Mouse (Mus musculus) WW6 (cell line): ENCODE data around the gene Gm11992.
A peak's percentile ranks its signal among the peaks of the same experiment; 100 is the strongest.

Source experiments
- DNase-seq: peaks from one replicate; pipeline ENCODE4 v3.0.0-alpha.2; 2013; ENCODE audit warnings: low read depth, low spot score

Gm11992 gene

DNA sequence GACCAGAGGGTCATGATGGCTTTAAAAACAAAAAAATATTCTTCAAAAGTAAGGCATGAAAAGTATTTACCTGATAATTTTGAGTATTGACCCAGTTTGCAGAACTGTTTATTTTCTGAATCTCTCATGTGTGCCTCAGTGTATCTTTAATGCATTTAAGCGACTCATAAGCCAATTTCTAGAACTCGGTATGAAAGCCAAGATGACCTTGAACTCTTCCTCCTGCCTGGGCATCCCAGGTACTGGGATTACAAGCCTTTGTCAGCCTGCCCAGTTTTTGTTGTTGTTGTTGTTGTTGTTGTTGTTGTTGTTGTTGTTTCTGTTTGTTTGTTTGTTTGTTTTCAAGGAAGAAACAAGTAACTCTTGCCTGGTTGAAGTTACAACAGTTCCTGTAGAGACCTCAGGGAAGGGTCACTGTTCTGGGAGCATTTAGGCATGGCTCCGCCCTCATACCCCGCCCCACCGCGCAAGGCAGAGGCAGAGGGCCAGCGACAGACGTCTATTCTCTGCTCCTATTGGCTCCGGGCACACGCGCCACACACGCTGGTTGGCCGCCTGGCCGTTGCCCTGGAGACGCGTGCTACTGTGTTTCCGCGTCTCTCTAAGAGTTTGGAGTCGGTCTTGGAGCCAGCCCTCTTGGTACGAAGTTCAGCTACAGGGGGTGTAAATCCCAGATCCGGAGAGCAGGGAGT is at the start of gene Gm11992:
Gm11992 (plus strand) TSS at position 584 of the 692 bp plus-strand sequence.
- peak; percentile 90 for DNase-seq

DNA sequence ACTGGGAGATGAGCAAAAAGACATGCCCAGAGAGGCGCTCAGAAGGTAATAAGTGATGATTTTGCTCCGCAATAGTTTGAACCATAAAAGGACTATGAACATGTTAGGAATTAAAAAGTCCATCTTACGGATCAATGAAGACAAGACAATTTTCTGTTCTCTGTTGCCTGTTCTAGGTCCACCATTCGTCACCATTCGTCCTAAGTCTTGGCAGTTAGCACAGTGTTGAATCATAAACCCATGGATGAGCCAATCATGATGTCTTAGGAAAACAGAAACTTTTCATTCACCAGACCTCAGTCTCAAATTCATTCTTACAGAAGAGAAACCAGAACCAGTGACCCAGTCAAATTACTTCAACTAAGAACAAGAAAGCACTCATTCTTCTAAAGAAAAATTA is 39.6 kb upstream of the Gm11992 start:
- DNase-seq = no peak

DNA sequence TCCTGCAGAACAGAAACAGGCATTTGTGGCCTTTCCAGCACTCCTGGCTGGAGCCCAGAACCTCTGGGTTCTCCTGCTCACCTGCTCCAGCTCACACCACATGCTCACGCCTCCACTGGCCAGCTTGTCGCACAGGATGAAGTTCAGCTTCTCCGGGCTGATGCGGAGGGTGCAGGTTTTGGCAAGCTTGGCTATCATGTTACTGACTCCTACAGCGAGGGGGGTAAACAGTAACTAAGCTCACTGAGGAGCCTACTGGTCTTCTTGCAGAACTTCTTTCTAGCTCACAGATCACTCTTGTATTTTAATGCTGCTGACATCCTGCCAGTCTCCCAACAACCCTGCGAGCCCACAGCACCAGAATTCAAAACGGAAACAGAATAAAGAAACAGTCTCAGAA is 38.0 kb upstream of the Gm11992 start:
- DNase-seq = peak; percentile 22

DNA sequence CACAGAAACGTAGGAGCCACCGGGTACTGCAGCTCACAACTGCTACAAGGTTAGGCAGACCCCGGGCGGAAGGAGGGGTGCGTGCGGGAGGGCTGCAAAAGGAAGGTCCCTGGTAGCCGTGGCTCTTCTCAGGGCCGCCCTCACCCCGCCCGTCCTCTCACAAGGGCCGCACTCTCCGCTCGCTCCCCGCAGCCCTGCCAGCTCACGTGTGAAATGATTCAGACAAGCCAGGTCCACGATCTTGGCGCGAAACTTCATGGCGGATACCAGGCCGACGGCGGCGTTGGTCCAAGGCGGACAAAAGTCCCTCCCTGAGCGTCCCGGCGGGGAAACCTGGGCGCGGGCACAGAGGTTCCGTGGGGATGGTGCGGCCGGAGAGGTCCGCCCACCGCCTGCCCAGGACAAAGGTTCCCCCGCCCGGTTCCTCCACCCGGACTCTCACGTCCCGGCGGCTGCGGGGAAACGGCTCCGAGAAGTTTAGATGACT is 37.5 kb upstream of the Gm11992 start, which contains the start of gene Hus1:
Hus1 (minus strand) TSS at position 339 of the 487 bp plus-strand sequence.
- DNase-seq = peak; percentile 76

DNA sequence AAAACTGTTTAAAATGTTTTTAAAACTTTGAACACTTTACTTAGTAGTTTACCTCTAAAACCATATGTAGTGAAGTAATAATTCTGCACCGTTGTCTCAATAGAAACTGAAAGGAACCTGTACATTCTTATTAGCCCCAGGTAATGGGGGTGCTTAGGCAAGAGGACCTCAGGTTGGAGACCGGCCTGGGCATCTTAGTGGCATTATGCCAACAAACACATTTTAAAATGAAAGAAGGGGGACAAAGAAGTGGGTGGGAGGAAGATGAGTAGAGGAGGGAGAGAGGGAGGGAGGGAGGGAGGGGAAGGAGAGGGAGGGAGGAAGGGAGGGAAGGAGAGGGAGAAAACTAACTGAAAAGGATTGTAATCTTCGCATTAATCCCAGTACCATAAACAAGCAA is 37.0 kb upstream of the Gm11992 start:
- DNase-seq = no peak

DNA sequence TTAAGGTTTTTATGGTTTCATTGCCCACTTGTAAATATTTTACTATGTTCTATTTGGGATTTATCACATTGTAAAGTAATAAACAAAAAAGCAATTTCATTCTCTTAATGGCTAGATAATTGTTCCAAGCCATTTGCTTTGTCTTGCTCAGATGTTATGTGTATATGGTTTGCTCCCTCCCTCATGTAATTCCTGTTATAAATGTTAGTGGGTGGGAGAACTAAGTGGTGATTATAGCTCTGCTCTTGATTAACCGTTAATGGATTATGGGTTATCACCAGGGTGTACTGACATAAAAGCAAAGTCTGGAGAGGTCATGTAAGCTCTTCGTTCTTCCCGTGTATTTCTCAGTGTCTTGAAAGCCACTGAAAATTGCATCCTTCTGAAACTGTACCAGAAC is 33.7 kb upstream of the Gm11992 start:
- DNase-seq = no peak

DNA sequence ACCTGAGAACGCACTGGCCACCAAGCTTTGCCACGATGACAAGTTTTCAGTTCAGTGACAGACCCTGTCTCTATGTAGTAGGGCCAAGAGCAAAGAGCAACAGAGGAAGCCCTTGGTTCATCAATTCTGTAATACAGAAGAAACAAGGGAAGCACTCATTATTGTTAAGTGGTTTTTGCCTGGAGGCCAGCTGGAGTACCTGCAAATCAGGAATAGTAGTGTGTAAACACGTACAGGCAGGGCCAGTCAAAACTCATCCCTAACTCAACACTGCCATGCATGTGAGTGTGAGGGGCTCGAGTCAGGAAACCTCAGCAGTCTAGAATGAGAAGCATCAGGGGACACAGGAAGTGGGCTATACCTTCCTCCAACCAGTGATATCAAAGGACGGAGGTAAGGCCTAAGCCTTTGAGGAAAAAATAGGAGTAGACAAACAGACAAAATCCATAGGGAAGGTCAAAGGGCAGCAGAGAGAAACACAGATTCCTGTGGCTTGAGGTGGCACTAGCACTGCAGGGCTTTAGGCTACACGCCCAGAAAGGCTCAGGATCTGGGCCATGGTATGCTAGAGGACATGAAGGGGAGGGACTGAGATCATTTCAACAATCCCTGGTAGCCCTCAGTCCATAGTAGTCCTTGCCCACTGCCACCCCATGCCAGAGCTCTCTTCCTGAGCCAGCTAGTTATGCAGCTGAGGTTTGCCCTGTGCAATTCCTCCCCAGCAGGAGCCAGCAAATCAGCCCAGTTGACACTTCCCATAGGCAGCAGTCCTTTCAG is 29.7 kb upstream of the Gm11992 start:
- no peak for DNase-seq

DNA sequence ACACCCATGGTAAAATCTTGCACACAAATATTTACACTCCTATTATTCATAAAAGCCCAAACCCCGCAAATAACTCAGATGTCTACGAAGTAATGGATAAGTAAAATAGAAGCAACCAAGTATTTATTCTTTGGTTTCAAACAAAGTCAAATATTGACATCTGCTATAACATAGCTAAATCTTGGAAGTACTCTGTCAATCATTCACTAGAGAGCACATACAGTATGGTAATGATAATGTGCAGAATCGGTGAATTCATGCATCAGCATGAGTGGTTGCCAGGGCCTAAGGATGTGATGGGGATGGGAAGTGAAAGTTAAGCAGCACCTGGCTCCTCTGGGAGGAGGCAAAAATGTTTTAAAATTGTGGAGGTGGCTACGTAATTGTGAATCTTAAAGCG is 28.2 kb upstream of the Gm11992 start:
- DNase-seq = no peak

- DNase-seq = no peak
These were observed 23.6 kb upstream of the Gm11992 start for GRCm38 (mm10) chr11:9024782-9025181.

DNA sequence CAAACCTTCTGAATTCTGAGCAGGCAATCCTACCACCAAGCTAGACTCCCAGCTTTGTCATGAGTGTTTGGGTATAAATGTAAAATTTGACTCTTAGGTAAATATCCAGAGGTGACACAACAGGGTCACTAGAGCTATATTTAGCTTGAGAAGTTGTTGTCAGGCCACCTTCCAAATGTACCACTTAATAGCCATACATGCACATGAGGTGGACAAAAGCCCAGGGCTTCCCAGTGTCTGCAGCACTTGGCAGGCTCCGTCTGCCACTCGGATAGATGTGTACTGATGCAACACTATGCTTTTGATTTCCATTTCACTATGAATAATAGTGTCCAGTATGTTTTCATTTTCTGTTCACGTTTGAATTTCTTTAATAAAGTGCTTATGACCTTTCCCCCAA is 23.2 kb upstream of the Gm11992 start:
- DNase-seq = no peak

- DNase-seq = no peak
These were observed 16.9 kb upstream of the Gm11992 start for GRCm38 (mm10) chr11:9031530-9031929.

DNA sequence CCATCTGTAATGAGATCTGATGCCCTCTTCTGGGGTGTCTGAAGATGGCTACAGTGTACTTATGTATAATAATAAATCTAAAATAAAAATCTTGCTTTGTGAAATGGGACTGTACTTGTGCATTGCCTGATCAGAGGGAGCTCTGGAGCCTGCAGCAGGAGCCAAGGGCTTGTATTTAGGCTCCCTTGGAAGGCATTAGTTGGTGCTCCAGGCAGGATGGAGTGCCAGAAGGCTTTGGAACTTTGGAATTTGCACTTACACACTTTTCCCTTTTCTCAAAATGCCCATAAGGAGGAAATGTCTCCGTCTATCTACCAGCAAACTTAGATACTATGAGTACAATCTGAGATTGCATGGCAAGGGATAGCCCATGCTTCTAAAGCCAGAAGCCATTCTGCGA is 1.8 kb upstream of the Gm11992 start:
- no peak for DNase-seq

DNA sequence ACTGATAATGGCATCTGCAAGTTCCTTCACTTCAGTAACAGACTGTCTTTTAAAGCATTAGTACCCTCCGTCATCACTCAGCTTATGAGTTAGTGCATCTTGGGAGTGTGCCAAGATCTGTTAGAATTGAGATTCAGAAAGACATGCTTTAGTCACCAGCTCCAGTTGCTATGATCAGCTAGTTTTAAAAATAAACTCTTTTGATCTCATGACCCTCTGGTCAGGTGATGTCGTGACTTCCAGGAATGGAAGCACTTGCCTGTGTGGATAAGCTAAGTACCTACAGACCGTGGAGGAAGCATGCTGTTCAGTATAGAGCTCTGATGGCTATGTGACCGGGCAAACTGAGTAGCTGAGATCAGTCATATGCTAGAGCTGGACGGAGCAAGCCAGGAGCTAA is 1.4 kb upstream of the Gm11992 start:
- DNase-seq = no peak

DNA sequence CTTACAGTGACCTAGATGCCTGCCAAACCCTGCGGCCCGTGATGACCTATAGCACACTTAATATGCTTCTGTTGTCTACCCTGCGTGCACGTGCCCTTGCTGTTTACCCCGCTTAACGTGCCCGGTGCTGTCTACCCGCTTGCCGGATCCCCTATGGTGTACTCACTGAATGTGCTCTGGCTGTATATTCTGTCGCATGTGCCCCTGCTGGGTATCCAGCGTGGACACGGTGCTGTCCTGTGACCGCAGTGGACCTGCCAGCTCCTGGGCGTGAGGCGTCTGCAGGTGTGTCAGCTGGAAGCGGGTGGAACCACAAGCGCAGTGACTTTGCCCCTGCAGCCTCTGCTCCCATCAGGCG is 288 bp downstream of the Gm11992 start, which contains the start of gene Sun3:
Sun3 (minus strand) TSS at position 289 of the 358 bp plus-strand sequence.
- DNase-seq = no peak

GRCm38 (mm10) chr11:9050241-9050640 is 1.8 kb downstream of the Gm11992 start:
- no peak for DNase-seq

GRCm38 (mm10) chr11:9051895-9052294 is 3.5 kb downstream of the Gm11992 start:
- no peak for DNase-seq

GRCm38 (mm10) chr11:9056937-9057336 is 8.5 kb downstream of the Gm11992 start:
- DNase-seq = no peak

GRCm38 (mm10) chr11:9057711-9058110 is 9.3 kb downstream of the Gm11992 start:
- no peak for DNase-seq

DNA sequence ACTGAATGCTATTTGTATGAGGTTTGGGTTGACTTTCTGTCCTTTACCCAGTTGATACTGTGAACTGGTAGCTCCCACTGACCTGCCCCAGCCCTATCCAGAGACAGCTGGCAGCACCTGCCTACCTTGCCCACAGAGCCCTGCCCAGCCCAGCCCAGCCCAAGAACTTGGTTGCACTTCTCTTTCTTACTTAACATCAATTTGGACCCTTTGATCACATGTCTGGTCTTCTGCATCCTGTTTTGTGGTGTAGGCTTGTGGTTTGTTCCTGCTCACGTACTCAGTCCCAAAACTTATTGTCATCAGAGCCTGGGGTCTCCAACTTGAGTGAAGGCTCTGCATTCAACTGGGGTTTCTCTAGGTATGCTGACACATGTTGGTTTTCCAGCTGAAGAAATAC is 11.6 kb downstream of the Gm11992 start:
- no peak for DNase-seq

DNA sequence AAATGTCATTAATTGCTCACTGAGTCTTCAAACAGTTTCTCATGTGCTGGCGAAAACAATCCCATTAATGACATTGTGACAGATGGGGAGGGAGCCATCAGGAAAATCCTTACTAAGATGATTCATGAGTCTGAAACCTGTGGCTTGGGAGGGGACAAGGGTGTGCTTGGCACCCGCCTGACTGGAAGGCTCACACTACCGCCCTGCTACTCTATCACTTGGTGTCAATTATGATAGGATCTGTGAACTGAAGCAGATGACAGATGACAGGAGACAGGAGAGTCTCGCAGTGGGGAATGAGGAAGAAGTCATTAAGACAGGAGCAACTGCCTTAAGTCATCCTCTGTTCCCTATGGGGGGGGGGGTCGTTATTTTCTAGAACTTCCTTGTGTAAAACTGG is 12.1 kb downstream of the Gm11992 start:
- DNase-seq = no peak

DNA sequence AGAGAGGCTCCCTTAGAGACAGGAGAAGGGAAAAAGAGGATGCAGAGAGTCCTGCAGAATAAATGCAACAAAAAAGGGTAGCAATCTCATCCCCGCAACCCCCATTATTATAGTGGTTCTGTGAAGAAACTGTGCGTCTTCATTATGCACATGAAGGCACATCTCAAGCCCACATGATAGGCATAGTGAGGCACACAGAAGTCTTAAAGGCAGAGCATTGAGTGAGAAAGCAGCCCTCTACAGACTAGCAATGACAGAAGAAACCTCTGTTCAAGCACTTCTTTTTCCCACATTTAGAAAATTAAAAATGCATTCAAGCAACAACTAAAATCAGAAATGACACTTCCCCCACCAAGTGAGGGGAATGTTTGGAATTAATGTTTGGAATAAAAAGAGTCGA is 28.1 kb downstream of the Gm11992 start:
- DNase-seq = no peak

GRCm38 (mm10) chr11:9113189-9113588 is 64.8 kb downstream of the Gm11992 start:
- no peak for DNase-seq
